Mouse (Mus musculus) lung, postnatal 0 days (tissue): ENCODE data around the gene Gli3. TPM values are rescaled to one million over a fixed set of nuclear protein-coding genes. Genes with fewer than 3 reads are reported as not detected.

ENCODE experiments used
- ATAC-seq: fragments of 200-750 bp; cut with Nextera tagmentation; 2 replicates; pipeline ENCODE4 v1.8.0; 2017; ENCODE audit warnings: moderate library complexity
- DNase-seq: peaks from one replicate; pipeline ENCODE4 v3.0.0-alpha.2; 2016; ENCODE audit warnings: low spot score
- H3K27ac ChIP-seq: fragments of 300-500 bp; sonication (generic); 2 replicates; pipeline ENCODE4 v1.5.1; 2014; ENCODE audit warnings: antibody characterized with exemption, mild to moderate bottlenecking, low read length, mixed read lengths
- H3K27me3 ChIP-seq: fragments of 300-500 bp; sonication (generic); replicated peaks from 2 replicates; pipeline ENCODE4 v1.6.1; 2014; ENCODE audit warnings: low read length, mixed read lengths; ENCODE audit not compliant: insufficient read depth
- H3K36me3 ChIP-seq: fragments of 300-500 bp; sonication (generic); 2 replicates; pipeline ENCODE4 v1.6.1; 2014; ENCODE audit warnings: low read length, mixed read lengths; ENCODE audit not compliant: insufficient read depth
- H3K4me1 ChIP-seq: fragments of 300-500 bp; sonication (generic); 2 replicates; pipeline ENCODE4 v1.6.1; 2014; ENCODE audit warnings: antibody characterized with exemption, low read depth, low read length, mixed read lengths; ENCODE audit not compliant: insufficient read depth
- H3K4me2 ChIP-seq: fragments of 300-500 bp; sonication (generic); replicated peaks from 2 replicates; pipeline ENCODE4 v1.6.1; 2014; ENCODE audit warnings: low read depth, mild to moderate bottlenecking, low read length, moderate library complexity, mixed read lengths
- H3K4me3 ChIP-seq: fragments of 300-500 bp; sonication (generic); 2 replicates; pipeline ENCODE4 v1.5.1; 2014; ENCODE audit warnings: low read depth, low read length
- H3K9ac ChIP-seq: fragments of 300-500 bp; sonication (generic); replicated peaks from 2 replicates; pipeline ENCODE4 v1.6.1; 2014; ENCODE audit warnings: low read depth, mild to moderate bottlenecking
- H3K9me3 ChIP-seq: fragments of 300-500 bp; sonication (generic); 2 replicates; pipeline ENCODE4 v1.6.1; 2016; ENCODE audit warnings: low read length, mixed read lengths
- CTCF ChIP-seq: IDR thresholded peaks from 2 replicates; pipeline ENCODE4 v1.5.1; 2016; ENCODE audit warnings: antibody characterized with exemption, mild to moderate bottlenecking
- EP300 ChIP-seq: IDR thresholded peaks from 2 replicates; pipeline ENCODE4 v1.6.1; 2016; ENCODE audit warnings: antibody characterized with exemption, mild to moderate bottlenecking, control low read depth
- WGBS: fragments of 180-500 bp; shearing (Covaris S2); extraction: QIAGEN DNeasy Blood & Tissue Kit; methylation state at CpG from one replicate; pipeline ENCODE4 v1.1.7; 2014; 5-methylcytosine and 5-hydroxymethylcytosine counted together
- polyA plus RNA-seq: library from polyadenylated mRNA; unstranded; fragments of >200 nt; fragmentation: Nextera tagmentation; extraction: Ambion mirVana; gene quantifications from 2 replicates; pipeline ENCODE4 v1.2.1, GENCODE M21; 2015

Gli3 gene
- polyA plus RNA-seq, 1 experiment from 2014 or later: 3.5 TPM

- no peaks in the 10 kb centered on the region for H3K9me3 ChIP-seq
- H3K36me3 ChIP-seq: no peaks in the 10 kb centered on the region
- no peaks in the 10 kb centered on the region for H3K27me3 ChIP-seq
- no peak overlapping the region for H3K9ac ChIP-seq
- DNase-seq: no peak
- no peak overlapping the region for H3K4me3 ChIP-seq
- H3K4me2 ChIP-seq: no peak overlapping the region
- 83% methylated on average over 3 of the region's 3 CpGs for WGBS
- no peaks in the 10 kb centered on the region for H3K4me1 ChIP-seq
- no peak for TF ChIP-seq CTCF
- TF ChIP-seq EP300: no peak
- no peak overlapping the region for H3K27ac ChIP-seq
- ATAC-seq: no peak
Measured at GRCm38 (mm10) chr13:15552009-15552408, 89.0 kb downstream of the Gli3 start.

- Histone ChIP-seq H3K27ac (no peak overlapping the region), H3K27me3 (no peaks in the 10 kb centered on the region), H3K9me3 (no peaks in the 10 kb centered on the region), H3K9ac (no peak overlapping the region), H3K36me3 (no peaks in the 10 kb centered on the region), H3K4me2 (no peak overlapping the region), H3K4me1 (no peaks in the 10 kb centered on the region), H3K4me3 (no peak overlapping the region)
- ATAC-seq (no peak), DNase-seq (no peak)
- WGBS: 52% methylated on average over 2 of the region's 2 CpGs
- TF ChIP-seq EP300: no peak
- peak; percentile 55 for TF ChIP-seq CTCF
Measured at GRCm38 (mm10) chr13:15556646-15557098, 93.6 kb downstream of the Gli3 start.

- H3K4me3 ChIP-seq: no peak overlapping the region
Measured at GRCm38 (mm10) chr13:15561441-15561840, 98.4 kb downstream of the Gli3 start.

GRCm38 (mm10) chr13:15570908-15571568 is 108.0 kb downstream of the Gli3 start:
- ATAC-seq: no peak
- Histone ChIP-seq H3K4me3 (no peak overlapping the region), H3K9me3 (no peaks in the 10 kb centered on the region), H3K27me3 (no peaks in the 10 kb centered on the region), H3K36me3 (no peaks in the 10 kb centered on the region), H3K4me2 (no peak overlapping the region), H3K9ac (no peak overlapping the region), H3K27ac (no peak overlapping the region), H3K4me1 (no peaks in the 10 kb centered on the region)
- 42% methylated on average over 15 of the region's 15 CpGs for WGBS
- TF ChIP-seq EP300: no peak
- no peak for TF ChIP-seq CTCF
- DNase-seq: no peak

More at GRCm38 (mm10) chr13:15561441-15561840, 98.4 kb downstream of the Gli3 start:
- no peaks in the 10 kb centered on the region for H3K27me3 ChIP-seq
- H3K27ac ChIP-seq: no peak overlapping the region
- no peaks in the 10 kb centered on the region for H3K36me3 ChIP-seq
- 68% methylated on average over 3 of the region's 3 CpGs for WGBS
- no peaks in the 10 kb centered on the region for H3K4me1 ChIP-seq
- no peak for ATAC-seq
- TF ChIP-seq CTCF (no peak), EP300 (no peak)
- no peaks in the 10 kb centered on the region for H3K9me3 ChIP-seq
- no peak overlapping the region for H3K9ac ChIP-seq
- no peak overlapping the region for H3K4me2 ChIP-seq
- no peak for DNase-seq

- no peak overlapping the region for H3K4me3 ChIP-seq
- 58% methylated on average over 8 of the region's 8 CpGs for WGBS
Measured at GRCm38 (mm10) chr13:15577133-15577917, 114.3 kb downstream of the Gli3 start.

GRCm38 (mm10) chr13:15580458-15580857 is 117.4 kb downstream of the Gli3 start:
- no peak overlapping the region for H3K4me3 ChIP-seq
- WGBS: 86% methylated on average over 5 of the region's 5 CpGs
- TF ChIP-seq CTCF (no peak), EP300 (no peak)
- ATAC-seq: no peak
- no peak overlapping the region for H3K9ac ChIP-seq
- H3K27ac ChIP-seq: no peak overlapping the region
- no peaks in the 10 kb centered on the region for H3K4me1 ChIP-seq
- no peak overlapping the region for H3K4me2 ChIP-seq
- H3K9me3 ChIP-seq: no peaks in the 10 kb centered on the region
- H3K27me3 ChIP-seq: no peaks in the 10 kb centered on the region
- no peaks in the 10 kb centered on the region for H3K36me3 ChIP-seq
- DNase-seq: no peak

More at GRCm38 (mm10) chr13:15577133-15577917, 114.3 kb downstream of the Gli3 start:
- Histone ChIP-seq H3K9me3 (no peaks in the 10 kb centered on the region), H3K27me3 (no peaks in the 10 kb centered on the region), H3K27ac (no peak overlapping the region), H3K4me1 (no peaks in the 10 kb centered on the region), H3K36me3 (no peaks in the 10 kb centered on the region), H3K4me2 (no peak overlapping the region), H3K9ac (no peak overlapping the region)
- DNase-seq (peak; percentile 21), ATAC-seq (no peak)
- TF ChIP-seq EP300: no peak
